Mouse (Mus musculus) brown adipose tissue, adult 24 weeks (tissue): ENCODE measurements around the gene Gm20481. TPM values are rescaled to one million over a fixed set of nuclear protein-coding genes. Genes with fewer than 3 reads are reported as not detected.
A peak's percentile ranks its signal among the peaks of the same experiment; 100 is the strongest.
"Not testable (repeated sequence)": the region's sequence is repeated elsewhere in the genome, so short reads cannot be mapped to it uniquely, and the experiment has no call there.

Source experiments
- H3K27ac ChIP-seq: fragments of 200-500 bp; replicated peaks from 2 replicates; pipeline ENCODE4 v1.5.1; 2012; ENCODE audit warnings: low read depth, mild to moderate bottlenecking, low read length
- H3K4me1 ChIP-seq: fragments of 200-500 bp; 2 replicates; pipeline ENCODE4 v1.6.1; 2012; ENCODE audit warnings: low read length, mixed read lengths; ENCODE audit not compliant: control insufficient read depth, insufficient read depth, insufficient read length
- H3K4me3 ChIP-seq: fragments of 200-500 bp; 2 replicates; pipeline ENCODE4 v1.5.1; 2012; ENCODE audit warnings: low read depth, mild to moderate bottlenecking, low read length, moderate library complexity; ENCODE audit not compliant: insufficient read depth
- polyA plus RNA-seq: library from polyadenylated mRNA; stranded (reverse); fragments of >200 nt; gene quantifications from 2 replicates; pipeline ENCODE4 v1.2.4, GENCODE M21; 2012; ENCODE audit not compliant: missing spikeins, insufficient read depth, insufficient read length

Gene Gm20481
- polyA plus RNA-seq, 1 experiment, result not detected

GRCm38 (mm10) chr17:34979631-34980030 is 9.9 kb downstream of the Gm20481 start:
- no peaks in the 10 kb centered on the region for H3K4me1 ChIP-seq
- H3K4me3 ChIP-seq, result no peak overlapping the region
- no peak overlapping the region for H3K27ac ChIP-seq

- Histone ChIP-seq H3K4me3 (peak overlapping the region; percentile 40), H3K4me1 (no peaks in the 10 kb centered on the region), H3K27ac (peak overlapping the region; percentile 56)
Measured at GRCm38 (mm10) chr17:34980655-34981054, 10.9 kb downstream of the Gm20481 start.

- H3K27ac ChIP-seq, result peak within 1 kb of the TSS; percentile 99
- peak within 1 kb of the TSS; percentile 96 for H3K4me3 ChIP-seq
- H3K4me1 ChIP-seq, result no peaks in the 10 kb centered on the region
Measured at GRCm38 (mm10) chr17:34981690-34982180, 12.0 kb downstream of the Gm20481 start, which contains the start of gene Lsm2. Lsm2 (plus strand) TSS chr17:34981862.

- H3K27ac ChIP-seq, result peak overlapping the region; percentile 99; the same call in 1 of the 2 replicates
Measured at GRCm38 (mm10) chr17:34982328-34982727, 12.6 kb downstream of the Gm20481 start.

GRCm38 (mm10) chr17:34984218-34984617 is 14.5 kb downstream of the Gm20481 start:
- Histone ChIP-seq H3K4me1 (no peaks in the 10 kb centered on the region), H3K27ac (no peak overlapping the region), H3K4me3 (no peak overlapping the region)

More at GRCm38 (mm10) chr17:34982328-34982727, 12.6 kb downstream of the Gm20481 start:
- Histone ChIP-seq H3K4me3 (peak overlapping the region; percentile 96), H3K4me1 (no peaks in the 10 kb centered on the region)

GRCm38 (mm10) chr17:34994751-34995150 is 25.0 kb downstream of the Gm20481 start:
- H3K4me3 ChIP-seq, result no peak overlapping the region
- no peak overlapping the region for H3K27ac ChIP-seq
- H3K4me1 ChIP-seq, result no peaks in the 10 kb centered on the region

- H3K27ac ChIP-seq, H3K4me1 ChIP-seq, H3K4me3 ChIP-seq: not testable (repeated sequence)
Measured at GRCm38 (mm10) chr17:34995192-34995591, 25.5 kb downstream of the Gm20481 start.

GRCm38 (mm10) chr17:34995927-34996326 is 26.2 kb downstream of the Gm20481 start:
- H3K4me1 ChIP-seq, H3K27ac ChIP-seq, H3K4me3 ChIP-seq: not testable (repeated sequence)

- Histone ChIP-seq H3K4me3 (no peak overlapping the region), H3K27ac (no peak overlapping the region), H3K4me1 (no peaks in the 10 kb centered on the region)
Measured at GRCm38 (mm10) chr17:34996411-34997141, 26.9 kb downstream of the Gm20481 start.

GRCm38 (mm10) chr17:34997142-34997483 is 27.4 kb downstream of the Gm20481 start:
- Histone ChIP-seq H3K4me3 (no peak overlapping the region), H3K27ac (no peak overlapping the region), H3K4me1 (no peaks in the 10 kb centered on the region)

GRCm38 (mm10) chr17:34998526-34999430 is 29.1 kb downstream of the Gm20481 start:
- Histone ChIP-seq H3K4me1 (no peaks in the 10 kb centered on the region), H3K27ac (peak overlapping the region; percentile 18; the same call in 1 of the 2 replicates), H3K4me3 (peak overlapping the region; percentile 53; the same call in 1 of the 2 replicates)

GRCm38 (mm10) chr17:34999871-35000716 is 30.4 kb downstream of the Gm20481 start:
- Histone ChIP-seq H3K4me3 (peak overlapping the region; percentile 67), H3K27ac (peak overlapping the region; percentile 94)
- H3K4me1 ChIP-seq, result not testable (repeated sequence)

GRCm38 (mm10) chr17:35000717-35001451 is 31.2 kb downstream of the Gm20481 start, which contains the start of gene Vars:
Vars (plus strand) TSS chr17:35000987.
- Histone ChIP-seq H3K4me3 (peak within 1 kb of the TSS; percentile 67), H3K4me1 (no peaks in the 10 kb centered on the region), H3K27ac (peak within 1 kb of the TSS; percentile 94)
